Mouse (Mus musculus): ENCODE measurements around the gene Lhfpl3. TPM values are rescaled to one million over a fixed set of nuclear protein-coding genes. Genes with fewer than 3 reads are reported as not detected.

Gene Lhfpl3
- total RNA-seq, 4 experiments from 2014 or later: 10.2 to 15.9 (median 13.5) TPM

DNA sequence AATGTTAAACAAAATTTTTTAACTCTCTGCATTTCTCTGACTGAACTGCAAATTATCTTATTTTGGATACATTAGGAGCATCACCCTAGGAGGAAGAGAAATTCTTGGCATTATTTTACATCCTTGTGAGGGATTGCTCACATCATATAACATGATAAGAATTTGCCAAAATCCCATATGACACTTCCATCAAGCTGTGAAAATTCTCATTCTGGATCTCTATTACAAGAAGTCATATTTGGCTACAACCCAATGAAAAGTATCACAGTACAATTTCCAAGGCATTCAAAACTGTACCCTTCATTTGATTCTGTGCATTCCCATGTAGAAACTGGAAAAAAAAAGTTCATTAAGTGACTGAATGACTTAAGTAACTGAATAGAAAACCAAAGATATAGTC is 180.3 kb downstream of the Lhfpl3 start:
- DNase-seq (ENCODE audit: low spot score in 2 of 2): no peak

DNA sequence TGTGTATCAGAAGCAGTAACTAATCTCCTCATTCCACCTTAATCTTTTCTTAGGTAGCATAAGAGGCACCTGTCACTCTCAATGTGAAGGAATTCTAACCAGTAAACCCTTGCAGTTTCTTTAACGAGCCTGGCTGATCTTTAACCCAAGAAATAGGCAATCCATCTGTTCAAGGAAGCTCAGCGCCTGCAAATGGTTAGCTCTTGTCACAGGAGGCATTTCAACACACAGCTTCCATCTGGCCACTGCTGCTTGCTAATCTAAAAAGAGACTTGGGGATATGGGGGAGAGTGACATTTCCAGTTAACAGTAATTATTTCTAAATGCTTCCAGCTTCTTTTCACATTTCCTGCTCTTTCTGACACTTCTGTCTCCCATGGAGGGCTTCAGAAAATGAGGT is 182.9 kb downstream of the Lhfpl3 start:
- DNase-seq (ENCODE audit: low spot score in 2 of 2): peak in 1 of 2 experiments; percentile 6

DNA sequence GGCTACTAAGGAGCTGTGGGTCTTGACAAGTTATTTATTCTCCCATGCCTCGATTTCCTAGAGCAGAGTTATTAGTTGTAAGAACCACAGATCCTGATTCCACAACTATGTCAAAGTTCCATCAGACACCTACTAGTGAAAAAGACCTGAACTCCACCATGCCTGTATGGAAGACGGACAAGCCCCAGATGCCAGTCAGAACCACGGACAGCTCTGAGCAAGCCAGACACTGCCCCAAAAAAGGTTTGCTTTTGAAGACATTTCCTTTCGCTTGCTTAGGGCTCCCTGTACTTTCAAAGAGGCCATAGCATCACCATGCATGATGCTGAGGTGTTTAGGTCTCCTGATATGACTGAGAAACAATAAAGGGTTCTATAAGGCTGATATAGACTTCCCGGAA is 197.4 kb downstream of the Lhfpl3 start:
- no peak for DNase-seq (ENCODE audit: low spot score in 2 of 2)

DNA sequence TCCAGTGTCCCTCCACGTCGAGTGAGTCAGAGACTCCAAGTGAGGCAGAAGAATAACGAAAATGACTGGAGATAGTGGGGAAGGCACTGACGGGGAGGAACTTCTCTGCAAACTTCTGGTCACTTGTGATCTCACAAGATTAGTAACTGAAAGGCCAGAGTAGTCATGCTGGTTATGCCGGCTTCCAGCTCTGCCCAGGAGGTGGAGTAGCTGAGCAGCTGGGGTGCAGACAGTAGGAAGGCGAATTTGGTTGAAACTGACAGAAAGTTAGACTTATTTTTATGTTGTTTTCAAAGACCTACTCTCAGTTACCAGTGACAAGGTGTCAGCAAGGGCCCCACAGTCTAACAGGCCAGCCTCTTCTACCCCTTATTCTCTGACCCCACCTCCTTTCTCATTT is 217.4 kb downstream of the Lhfpl3 start:
- DNase-seq (ENCODE audit: low spot score in 2 of 2): no peak

DNA sequence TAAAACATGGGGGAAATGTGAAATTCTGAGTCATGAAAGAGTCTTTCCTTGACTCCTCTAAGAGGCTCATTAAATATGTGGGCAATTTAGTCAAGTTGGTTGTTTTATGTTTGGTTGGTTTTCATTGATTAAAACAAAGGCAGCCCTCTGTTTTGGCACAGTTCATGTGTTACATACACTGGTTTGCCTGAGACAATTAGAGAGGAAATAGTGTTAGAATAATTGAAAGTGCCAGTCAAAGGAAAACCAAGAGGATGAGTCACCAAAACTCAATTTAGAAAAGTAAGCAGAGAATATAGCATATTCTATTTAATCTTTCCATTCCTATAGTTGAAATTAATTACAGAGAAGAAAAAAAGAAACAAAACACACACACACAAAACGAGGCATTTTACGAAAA is 240.9 kb downstream of the Lhfpl3 start:
- DNase-seq (ENCODE audit: low spot score in 2 of 2): no peak

DNA sequence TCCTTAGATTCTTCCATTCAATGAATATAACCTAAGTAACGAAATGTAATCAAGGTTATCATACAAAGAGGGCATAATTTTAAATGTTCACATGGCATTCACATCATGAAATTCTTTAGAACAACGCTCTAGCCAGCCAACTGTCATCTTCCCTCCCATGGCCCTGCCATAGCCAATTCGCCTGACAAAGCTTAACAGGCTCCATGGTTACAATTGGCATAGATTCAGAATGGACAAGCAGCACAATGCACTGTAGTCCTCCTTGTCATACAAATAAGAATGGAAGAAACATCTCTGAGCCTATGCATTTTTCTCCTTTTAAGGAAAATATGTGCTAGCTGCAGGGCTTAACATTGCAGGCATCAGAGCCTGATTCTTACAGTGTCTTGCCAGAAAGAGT is 254.0 kb downstream of the Lhfpl3 start:
- DNase-seq (ENCODE audit: low spot score in 2 of 2): no peak

DNA sequence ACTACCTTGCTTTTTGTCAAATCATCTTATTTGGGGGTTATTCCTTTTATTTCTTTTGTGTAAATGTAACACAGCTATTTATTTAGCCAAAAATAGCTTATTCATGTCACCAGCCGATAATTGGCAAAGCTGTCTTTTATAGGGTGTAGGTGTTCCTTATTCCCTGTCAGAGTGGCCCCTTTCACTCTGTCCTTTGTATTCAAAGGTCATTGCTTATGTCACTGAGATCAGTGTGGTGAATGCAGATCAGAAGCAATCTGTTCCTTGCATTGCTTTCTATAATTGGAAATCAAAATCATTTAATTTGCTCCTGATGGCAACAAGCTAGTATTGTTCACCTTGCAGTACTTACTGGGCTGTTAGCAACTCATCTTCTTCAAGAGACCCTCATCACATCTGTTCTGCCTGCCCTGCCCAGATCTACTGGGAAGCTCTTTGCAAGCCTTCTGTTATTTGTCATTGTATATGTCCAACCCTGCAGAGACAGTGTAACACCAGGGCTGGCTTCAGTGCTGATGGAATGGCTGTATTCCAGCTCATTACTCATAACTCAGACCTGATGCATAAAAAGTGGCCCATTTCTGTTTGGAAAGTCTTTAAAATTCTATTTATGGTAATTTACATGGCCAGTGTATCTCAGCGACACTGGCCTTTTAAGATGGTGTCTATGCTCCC is 257.4 kb downstream of the Lhfpl3 start:
- no peak for DNase-seq (ENCODE audit: low spot score in 2 of 2)

DNA sequence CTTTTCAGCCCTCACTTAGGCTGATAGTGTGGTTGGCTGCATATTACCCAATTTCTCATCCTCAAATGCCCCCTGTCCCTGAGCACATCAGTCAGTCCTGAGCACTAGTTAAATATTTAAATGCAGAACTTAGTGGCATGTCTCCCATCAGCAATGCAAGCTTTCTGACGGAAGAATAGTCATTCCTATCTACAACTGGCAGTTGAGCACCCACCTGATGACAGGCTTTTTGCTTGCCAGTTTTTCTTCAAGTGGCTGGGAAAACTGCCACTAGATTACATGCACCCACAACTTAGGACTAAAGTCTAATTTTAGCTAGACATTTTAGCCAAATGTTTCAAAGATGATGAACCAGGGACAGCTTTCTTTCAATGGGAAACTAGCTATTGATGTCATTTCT is 260.3 kb downstream of the Lhfpl3 start:
- no peak for DNase-seq (ENCODE audit: low spot score in 2 of 2)

DNA sequence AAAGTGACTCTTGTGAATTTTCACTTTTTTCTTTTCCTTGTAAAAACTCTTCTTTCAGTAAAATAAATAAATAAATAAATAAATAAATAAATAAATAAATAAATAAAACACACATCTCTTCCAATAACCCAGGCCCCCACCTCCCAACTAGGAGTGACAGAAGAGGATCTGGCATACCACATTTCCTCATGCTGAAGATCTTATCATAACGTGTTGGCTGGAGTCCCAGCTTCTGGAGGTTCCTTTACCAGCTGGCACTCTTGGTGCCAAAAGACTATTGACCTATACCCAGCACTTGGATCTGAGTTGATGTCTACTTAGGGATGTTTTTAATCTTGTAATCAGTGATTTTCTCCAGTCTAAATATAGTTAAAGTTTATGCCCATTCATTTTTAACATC is 264.6 kb downstream of the Lhfpl3 start:
- no peak for DNase-seq (ENCODE audit: low spot score in 2 of 2)

DNA sequence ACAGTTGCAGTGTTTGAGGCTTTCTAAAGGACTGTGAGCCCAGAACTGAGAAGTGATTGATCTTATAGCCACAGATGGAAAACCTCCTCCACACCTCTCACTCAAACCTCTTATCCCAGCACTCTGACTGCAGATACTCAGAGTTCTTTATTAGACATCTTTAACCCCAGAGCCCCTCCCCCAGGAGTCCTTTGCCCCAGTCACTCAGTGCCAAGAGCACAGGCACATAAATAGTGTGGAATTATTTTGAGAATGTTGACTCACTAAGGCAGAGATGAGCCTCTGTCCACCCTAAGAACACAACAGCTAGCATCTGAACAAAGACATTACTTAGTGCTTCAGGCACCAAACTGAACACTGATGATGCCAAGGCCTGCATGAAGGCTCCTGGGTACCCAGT is 268.1 kb downstream of the Lhfpl3 start:
- DNase-seq (ENCODE audit: low spot score in 2 of 2): no peak

DNA sequence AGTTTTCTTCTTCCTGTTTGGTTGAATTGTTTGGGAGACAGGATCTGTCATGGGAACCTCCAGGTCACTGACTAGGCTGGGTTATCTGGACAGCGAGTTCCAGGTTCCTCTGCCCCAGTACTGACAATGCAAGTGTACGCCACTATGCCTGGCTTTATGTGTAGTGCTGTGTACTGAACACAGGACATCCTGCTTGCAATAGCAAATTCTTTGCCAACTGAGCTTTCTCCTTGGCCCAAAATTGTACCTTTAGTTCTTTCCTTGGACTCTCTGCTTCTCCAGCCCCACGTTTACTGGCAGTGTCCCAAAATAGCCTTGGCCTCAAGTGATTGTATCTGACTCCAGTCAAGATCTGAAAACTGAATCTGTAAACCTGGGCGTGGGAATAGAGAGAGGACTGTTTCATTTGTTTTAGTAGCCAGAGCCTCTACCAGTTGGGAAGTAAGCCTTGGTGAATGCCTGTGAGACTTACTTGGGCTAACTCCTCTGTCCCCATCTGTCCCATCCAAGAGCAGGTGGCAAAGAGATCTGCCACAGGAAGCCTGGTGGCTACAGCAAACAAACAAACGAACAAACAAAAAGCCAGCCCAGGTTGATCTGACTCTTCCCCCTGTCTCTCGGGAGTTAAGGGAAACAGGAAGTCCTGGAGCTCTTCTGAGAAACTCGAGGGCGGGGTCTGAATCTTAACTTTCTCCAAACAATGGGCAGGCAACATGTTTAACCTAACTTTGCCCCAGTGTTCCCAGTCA is 269.9 kb downstream of the Lhfpl3 start:
- DNase-seq (ENCODE audit: low spot score in 2 of 2): no peak

DNA sequence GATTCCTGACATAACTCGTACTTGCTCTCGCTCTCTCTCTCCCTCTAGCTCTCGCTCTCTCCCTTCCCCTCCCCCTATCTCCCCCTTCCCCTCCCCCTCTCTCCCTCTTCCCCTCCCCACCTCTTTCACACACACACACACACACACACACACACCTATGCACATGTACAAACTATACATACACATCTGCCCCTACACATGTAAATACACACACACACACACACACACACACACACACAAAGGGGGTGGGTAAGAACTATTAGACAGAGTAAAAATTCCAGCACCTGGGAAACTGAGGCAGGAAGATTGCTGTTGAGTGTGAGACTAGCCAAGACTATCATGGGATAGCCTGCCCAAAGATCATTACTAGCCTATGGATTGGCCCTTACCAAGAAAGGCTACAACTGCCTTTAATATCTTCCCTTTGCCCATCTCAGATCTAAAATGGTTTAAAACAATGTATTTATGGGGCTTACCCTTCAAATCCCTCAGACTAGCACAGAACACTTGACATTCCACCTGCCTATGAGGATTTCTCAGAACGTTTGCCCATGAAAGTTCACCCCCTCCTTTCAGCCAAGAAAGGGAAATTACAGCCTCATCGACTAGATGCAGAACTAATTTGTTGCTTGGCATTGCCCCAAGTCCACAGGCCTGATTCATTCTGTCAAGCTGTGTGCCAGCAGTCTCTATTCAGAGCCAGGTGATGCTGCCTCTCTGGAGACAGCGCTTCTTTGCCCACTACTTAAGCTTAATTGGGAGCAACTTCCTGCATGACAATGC is 289.3 kb downstream of the Lhfpl3 start:
- peak; percentile 25 to 42 for DNase-seq (ENCODE audit: low spot score in 2 of 2)

DNA sequence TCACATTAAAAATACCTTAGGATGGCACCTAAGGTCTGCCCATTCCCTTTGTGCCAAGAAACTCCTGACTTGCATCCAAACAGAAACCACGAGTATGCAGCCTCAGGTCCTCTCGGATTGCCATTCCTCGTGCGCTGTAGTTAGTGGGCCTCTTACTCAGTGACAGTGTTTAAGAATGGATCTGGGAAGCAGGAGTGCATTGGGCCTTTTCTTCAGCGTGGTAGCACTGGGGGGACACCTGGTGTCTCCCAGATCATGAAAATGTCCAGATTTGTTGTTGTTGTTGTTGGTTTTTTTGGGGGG is 289.8 kb downstream of the Lhfpl3 start:
- DNase-seq (ENCODE audit: low spot score in 2 of 2): no peak

DNA sequence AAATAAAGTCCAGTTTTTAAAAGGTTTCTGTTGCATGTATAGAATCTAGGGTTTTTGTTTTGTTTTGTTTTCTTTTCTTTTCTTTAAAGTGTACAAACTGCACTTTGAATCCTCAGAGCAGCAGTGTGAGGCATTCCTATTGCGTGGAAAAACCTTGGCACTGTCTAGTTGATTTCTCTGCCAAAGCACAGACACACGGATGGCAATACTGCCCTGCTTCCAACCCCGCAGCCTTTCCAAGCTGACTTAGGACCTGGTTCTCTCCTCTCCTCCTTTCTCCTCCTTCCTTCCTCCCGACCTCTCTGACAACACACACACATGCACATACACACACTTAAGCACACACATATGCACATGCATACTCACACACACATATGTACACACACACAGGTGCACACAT is 294.6 kb downstream of the Lhfpl3 start:
- no peak for DNase-seq (ENCODE audit: low spot score in 2 of 2)

DNA sequence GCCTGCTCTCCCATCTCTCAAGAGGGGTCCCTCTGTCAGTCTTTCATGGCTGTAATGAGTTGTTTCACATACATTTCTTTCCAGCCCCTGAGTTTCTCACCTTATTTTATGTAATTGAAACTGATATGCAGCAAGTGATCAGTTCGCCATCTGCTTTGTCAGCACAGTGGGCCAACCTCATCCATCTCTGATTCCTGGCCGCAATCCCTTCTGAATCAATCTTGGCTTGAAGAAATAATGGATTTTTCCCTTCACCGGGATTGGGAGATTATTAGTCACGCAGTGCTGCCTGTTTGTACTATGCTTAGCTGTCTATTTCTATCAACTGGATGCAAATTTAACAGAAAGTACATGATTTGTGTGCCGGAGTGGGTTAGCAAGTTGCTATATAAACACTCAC is 297.0 kb downstream of the Lhfpl3 start:
- DNase-seq (ENCODE audit: low spot score in 2 of 2): peak in 1 of 2 experiments; percentile 12

DNA sequence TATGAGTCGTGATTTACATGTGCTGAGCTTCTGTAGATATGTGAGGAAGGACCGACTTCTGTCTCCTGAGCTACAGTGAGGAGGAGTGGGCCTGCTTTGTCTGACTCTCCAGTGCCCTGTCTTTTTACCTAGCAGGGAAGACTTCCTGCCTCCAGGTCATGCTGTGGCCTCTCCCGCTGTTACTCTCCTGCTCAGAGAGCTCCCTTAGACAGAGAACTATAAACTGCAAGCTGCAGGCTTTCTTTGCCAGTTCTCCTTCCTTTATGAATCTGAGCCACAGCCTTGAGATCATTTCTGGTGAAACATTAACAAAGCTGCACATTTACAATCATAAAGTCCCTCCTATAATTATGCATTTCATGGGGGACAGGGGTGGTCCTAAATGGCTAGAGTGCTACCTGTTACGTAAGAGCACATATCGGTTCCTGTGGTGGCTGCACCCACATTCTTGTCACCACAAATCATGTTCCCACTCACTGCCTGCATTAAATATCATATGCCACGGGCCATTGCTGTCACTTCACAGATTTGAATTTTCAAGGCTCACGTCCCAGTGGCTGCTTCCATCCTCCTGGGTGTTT is 303.3 kb downstream of the Lhfpl3 start:
- no peak for DNase-seq (ENCODE audit: low spot score in 2 of 2)

DNA sequence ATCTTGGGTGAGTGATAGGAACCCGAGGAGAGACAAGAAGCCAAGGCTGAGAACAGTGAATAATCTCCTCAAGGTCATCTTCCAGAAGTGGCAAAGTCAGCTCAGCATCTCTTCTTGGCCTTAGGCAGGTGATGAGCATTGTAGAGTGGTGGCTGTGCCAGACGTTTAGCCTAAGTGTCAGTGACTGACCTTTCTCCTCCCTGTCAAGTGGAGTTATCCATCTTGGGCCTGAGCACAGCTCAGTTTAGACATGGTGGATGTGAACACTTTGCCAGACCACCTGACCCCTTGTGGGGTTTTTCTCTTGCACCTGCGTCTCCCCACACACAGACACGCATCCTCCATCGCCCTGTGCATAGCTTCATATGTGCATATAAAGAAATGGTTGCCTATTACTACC is 305.6 kb downstream of the Lhfpl3 start:
- no peak for DNase-seq (ENCODE audit: low spot score in 2 of 2)

DNA sequence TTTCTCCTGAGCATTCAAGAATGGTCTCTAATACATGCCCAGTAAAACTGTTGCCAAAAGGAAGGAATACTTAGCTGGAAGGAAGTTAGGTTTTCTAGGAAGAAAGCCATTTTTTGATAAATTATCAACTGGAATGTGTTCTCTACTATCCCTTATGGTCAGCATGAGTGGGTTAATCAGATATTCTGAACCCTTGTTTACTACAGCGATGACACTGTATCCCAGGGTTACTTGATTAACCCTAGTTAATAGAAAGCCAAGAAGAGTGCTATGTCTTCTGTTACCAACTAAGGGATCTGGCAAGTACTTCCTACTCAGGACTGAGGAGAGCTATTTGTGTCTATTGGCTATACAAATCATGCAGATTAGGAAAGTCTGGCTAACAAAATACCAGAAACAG is 349.0 kb downstream of the Lhfpl3 start:
- DNase-seq (ENCODE audit: low spot score in 2 of 2): no peak

DNA sequence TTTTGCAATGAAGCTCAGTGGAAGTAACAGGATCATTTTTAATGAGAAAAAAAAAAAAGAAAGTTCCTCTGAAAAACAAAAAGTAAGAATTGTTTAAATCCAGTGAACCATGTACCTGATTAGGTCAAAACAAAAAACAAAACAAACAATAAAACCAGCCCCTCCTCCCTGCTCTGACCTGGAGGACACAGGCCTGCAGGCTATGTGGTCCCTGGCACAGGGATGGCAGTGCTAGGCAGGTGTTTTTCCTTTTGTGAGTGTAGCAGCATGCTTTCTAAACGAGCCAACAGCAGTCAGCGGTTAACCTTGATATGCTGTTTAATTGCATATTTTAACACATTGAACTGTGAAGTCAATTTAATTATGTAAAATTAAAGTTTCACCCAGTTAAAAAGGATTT is 360.7 kb downstream of the Lhfpl3 start:
- no peak for DNase-seq (ENCODE audit: low spot score in 2 of 2)

DNA sequence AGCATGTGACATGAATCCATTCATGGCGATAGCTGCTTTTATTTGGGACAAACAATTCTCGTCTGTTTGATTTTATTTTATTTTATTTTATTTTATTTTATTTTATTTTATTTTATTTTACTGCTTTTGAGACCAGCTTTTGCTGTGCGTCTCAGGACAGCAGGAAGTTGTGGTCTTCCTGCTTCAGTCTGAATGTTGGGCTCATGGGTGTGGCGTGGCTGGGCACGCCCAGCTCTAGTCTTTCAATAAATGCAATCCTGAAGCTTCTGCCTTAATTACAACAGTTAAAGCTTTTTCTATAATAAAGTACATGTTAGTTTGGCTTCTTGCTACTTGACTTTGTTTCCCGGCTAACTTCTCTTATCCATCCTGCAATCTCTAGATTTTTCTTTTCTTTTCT is 365.4 kb downstream of the Lhfpl3 start:
- no peak for DNase-seq (ENCODE audit: low spot score in 2 of 2)

DNA sequence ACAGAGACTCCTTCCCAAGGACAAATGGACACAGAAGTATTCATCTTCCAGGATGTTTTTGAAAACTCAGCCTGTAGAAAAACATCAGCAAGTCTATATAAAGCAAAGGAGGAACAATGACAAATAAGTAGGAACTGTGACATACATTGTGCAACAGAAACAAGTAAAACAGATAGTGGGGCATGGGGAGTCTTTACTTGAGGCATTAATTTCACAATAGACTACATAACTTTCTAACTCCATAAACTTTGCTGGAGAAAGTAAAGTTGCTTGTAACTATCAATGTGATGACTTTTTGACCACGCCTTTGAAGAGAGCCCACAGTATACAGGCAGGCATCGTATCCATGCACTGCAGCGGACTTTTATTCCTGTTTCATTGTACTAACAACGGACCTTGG is 368.4 kb downstream of the Lhfpl3 start:
- DNase-seq (ENCODE audit: low spot score in 2 of 2): no peak

DNA sequence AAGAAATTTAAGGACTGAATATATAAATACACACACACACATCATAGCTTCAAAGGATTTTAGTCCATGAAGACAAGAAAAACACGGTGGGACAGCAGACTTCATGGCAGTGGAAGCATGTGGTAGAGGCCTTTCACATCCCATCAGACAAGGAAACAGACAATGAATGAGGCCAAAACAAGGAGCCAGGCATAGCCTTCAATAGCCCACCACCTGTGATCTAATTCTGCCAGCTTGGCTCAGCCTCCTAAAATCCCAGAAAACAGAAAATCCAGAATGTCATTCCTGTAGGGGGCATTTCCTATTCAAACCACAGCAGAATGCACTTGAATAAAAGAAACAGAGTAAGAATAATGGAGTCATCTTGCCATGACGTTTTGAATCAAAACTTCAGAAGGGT is 381.0 kb downstream of the Lhfpl3 start:
- DNase-seq (ENCODE audit: low spot score in 2 of 2): no peak
